Mouse (Mus musculus): Measurements from ENCODE around the gene Brsk2. TPM values are rescaled to one million over a fixed set of nuclear protein-coding genes. Genes with fewer than 3 reads are reported as not detected.
"Not testable (repeated sequence)": the region's sequence is repeated elsewhere in the genome, so short reads cannot be mapped to it uniquely, and the experiment has no call there.

Gene Brsk2
- polyA plus RNA-seq, 2 experiments = 0.66 to 0.78 TPM

GRCm38 (mm10) chr7:141911305-141911704, 38.2 kb upstream of the Brsk2 start:
- Histone ChIP-seq H3K36me3 (ENCODE audit: control insufficient read depth, insufficient read depth, low read length) (no peaks in the 10 kb centered on the region), H3K27ac (replicated peaks; ENCODE audit: low read depth, low read length) (no peak overlapping the region), H3K4me1 (ENCODE audit: control insufficient read depth, insufficient read depth, low read length) (no peaks in the 10 kb centered on the region), H3K4me3 (replicated peaks; ENCODE audit: low read length) (no peak overlapping the region), H3K9me3 (ENCODE audit: control insufficient read depth, low read length) (no peaks in the 10 kb centered on the region), H3K27me3 (ENCODE audit: control insufficient read depth, insufficient read depth, low read length) (0 out of 2 replicates have a peak, but pooled peaks cover 4% of the 10 kb centered on the region), H3K9ac (ENCODE audit: low read depth, low read length, severe bottlenecking) (no peak overlapping the region), H3K4me2 (replicated peaks; ENCODE audit: low read depth, low read length, severe bottlenecking) (no peak overlapping the region)
- TF ChIP-seq POLR2A (IDR thresholded peaks at IDR 0.05; ENCODE audit: borderline replicate concordance, extremely low read depth, insufficient read depth, insufficient read length) = no peak
- no peak for ATAC-seq (ENCODE audit: low FRiP score, low read depth)
- WGBS = 56% methylated on average over 3 of the region's 3 CpGs
- DNase-seq (ENCODE audit: low spot score) = no peak

- no peak within 1 kb of the TSS for H3K4me2 ChIP-seq (replicated peaks; ENCODE audit: low read depth, low read length, severe bottlenecking)
- TF ChIP-seq POLR2A (IDR thresholded peaks at IDR 0.05; ENCODE audit: borderline replicate concordance, extremely low read depth, insufficient read depth, insufficient read length) = no peak
- WGBS = 91% methylated on average over 2 of the region's 2 CpGs
- no peaks in the 10 kb centered on the region for H3K4me1 ChIP-seq (ENCODE audit: control insufficient read depth, insufficient read depth, low read length)
- no peak within 1 kb of the TSS for H3K4me3 ChIP-seq (replicated peaks; ENCODE audit: low read length)
- no peaks in the 10 kb centered on the region for H3K9me3 ChIP-seq (ENCODE audit: control insufficient read depth, low read length)
- no peaks in the 10 kb centered on the region for H3K27me3 ChIP-seq (ENCODE audit: control insufficient read depth, insufficient read depth, low read length)
- DNase-seq (ENCODE audit: low spot score) (no peak), ATAC-seq (ENCODE audit: low FRiP score, low read depth) (no peak)
- no peaks in the 10 kb centered on the region for H3K36me3 ChIP-seq (ENCODE audit: control insufficient read depth, insufficient read depth, low read length)
- H3K9ac ChIP-seq (ENCODE audit: low read depth, low read length, severe bottlenecking) = no peak within 1 kb of the TSS
- no peak within 1 kb of the TSS for H3K27ac ChIP-seq (replicated peaks; ENCODE audit: low read depth, low read length)
These were observed 31.1 kb upstream of the Brsk2 start, which contains the start of gene Tollip for GRCm38 (mm10) chr7:141918407-141918806. TSS of gene Tollip (minus strand) at chr7:141918507.

- not testable (repeated sequence) for H3K4me2 ChIP-seq (replicated peaks; ENCODE audit: low read depth, low read length, severe bottlenecking); ATAC-seq (ENCODE audit: low FRiP score, low read depth); H3K9ac ChIP-seq (ENCODE audit: low read depth, low read length, severe bottlenecking)
These were observed 25.4 kb upstream of the Brsk2 start for GRCm38 (mm10) chr7:141924121-141924520.

GRCm38 (mm10) chr7:141924917-141925316, 24.6 kb upstream of the Brsk2 start:
- no peak overlapping the region for H3K4me3 ChIP-seq (replicated peaks; ENCODE audit: low read length)
- no peaks in the 10 kb centered on the region for H3K4me1 ChIP-seq (ENCODE audit: control insufficient read depth, insufficient read depth, low read length)
- ATAC-seq (ENCODE audit: low FRiP score, low read depth) = no peak

More at GRCm38 (mm10) chr7:141924121-141924520, 25.4 kb upstream of the Brsk2 start:
- WGBS = 92% methylated on average over 17 of the region's 17 CpGs
- H3K4me1 ChIP-seq (ENCODE audit: control insufficient read depth, insufficient read depth, low read length); H3K9me3 ChIP-seq (ENCODE audit: control insufficient read depth, low read length); DNase-seq (ENCODE audit: low spot score); H3K27ac ChIP-seq (replicated peaks; ENCODE audit: low read depth, low read length); H3K36me3 ChIP-seq (ENCODE audit: control insufficient read depth, insufficient read depth, low read length); H3K4me3 ChIP-seq (replicated peaks; ENCODE audit: low read length); H3K27me3 ChIP-seq (ENCODE audit: control insufficient read depth, insufficient read depth, low read length): not testable (repeated sequence)

GRCm38 (mm10) chr7:141928642-141929041, 20.9 kb upstream of the Brsk2 start:
- Histone ChIP-seq H3K9ac (ENCODE audit: low read depth, low read length, severe bottlenecking) (no peak overlapping the region), H3K4me2 (replicated peaks; ENCODE audit: low read depth, low read length, severe bottlenecking) (no peak overlapping the region), H3K9me3 (ENCODE audit: control insufficient read depth, low read length) (no peaks in the 10 kb centered on the region), H3K4me3 (replicated peaks; ENCODE audit: low read length) (no peak overlapping the region), H3K36me3 (ENCODE audit: control insufficient read depth, insufficient read depth, low read length) (no peaks in the 10 kb centered on the region), H3K27ac (replicated peaks; ENCODE audit: low read depth, low read length) (no peak overlapping the region), H3K27me3 (ENCODE audit: control insufficient read depth, insufficient read depth, low read length) (no peaks in the 10 kb centered on the region), H3K4me1 (ENCODE audit: control insufficient read depth, insufficient read depth, low read length) (no peaks in the 10 kb centered on the region)
- 84% methylated on average over 10 of the region's 10 CpGs for WGBS
- ATAC-seq (ENCODE audit: low FRiP score, low read depth) = no peak
- no peak for DNase-seq (ENCODE audit: low spot score)
- TF ChIP-seq POLR2A (IDR thresholded peaks at IDR 0.05; ENCODE audit: borderline replicate concordance, extremely low read depth, insufficient read depth, insufficient read length) = no peak

More at GRCm38 (mm10) chr7:141924917-141925316, 24.6 kb upstream of the Brsk2 start:
- Histone ChIP-seq H3K27ac (replicated peaks; ENCODE audit: low read depth, low read length) (no peak overlapping the region), H3K27me3 (ENCODE audit: control insufficient read depth, insufficient read depth, low read length) (no peaks in the 10 kb centered on the region), H3K36me3 (ENCODE audit: control insufficient read depth, insufficient read depth, low read length) (no peaks in the 10 kb centered on the region), H3K9ac (ENCODE audit: low read depth, low read length, severe bottlenecking) (no peak overlapping the region), H3K9me3 (ENCODE audit: control insufficient read depth, low read length) (no peaks in the 10 kb centered on the region), H3K4me2 (replicated peaks; ENCODE audit: low read depth, low read length, severe bottlenecking) (no peak overlapping the region)
- WGBS = 8% methylated on average over 7 of the region's 7 CpGs
- peak; percentile 29 for DNase-seq (ENCODE audit: low spot score)
- no peak for TF ChIP-seq POLR2A (IDR thresholded peaks at IDR 0.05; ENCODE audit: borderline replicate concordance, extremely low read depth, insufficient read depth, insufficient read length)

All from limb, embryonic 14.5 days (tissue).